Mouse (Mus musculus): Measurements from ENCODE around the gene Wdr35. TPM values are rescaled to one million over a fixed set of nuclear protein-coding genes. Genes with fewer than 3 reads are reported as not detected.
"Not testable (repeated sequence)": the region's sequence is repeated elsewhere in the genome, so short reads cannot be mapped to it uniquely, and the experiment has no call there.

Wdr35 gene
- polyA plus RNA-seq (2015; fragmentation: Nextera tagmentation; extraction: Ambion mirVana) = 25.4 and 25.5 TPM in 2 replicates

- ATAC-seq = peak; percentile 99
- Histone ChIP-seq H3K4me3 (ENCODE audit: low read depth, low read length) (peak within 1 kb of the TSS; percentile 63), H3K4me2 (ENCODE audit: low read length) (peak within 1 kb of the TSS; percentile 55), H3K4me1 (ENCODE audit: control insufficient read depth, insufficient read depth, low read length) (peaks cover 14% of the 10 kb centered on the region), H3K27me3 (ENCODE audit: control insufficient read depth, insufficient read depth, low read depth, low read length) (no peaks in the 10 kb centered on the region), H3K36me3 (ENCODE audit: control insufficient read depth, insufficient read depth, low read length) (peaks cover 5% of the 10 kb centered on the region), H3K9ac (ENCODE audit: low read depth, low read length) (peak within 1 kb of the TSS; percentile 73), H3K9me3 (replicated peaks; ENCODE audit: control insufficient read depth, low read length, poor library complexity, severe bottlenecking) (no peaks in the 10 kb centered on the region), H3K27ac (ENCODE audit: low read length) (peak within 1 kb of the TSS; percentile 86)
- WGBS = under 1% methylated on average over 45 of the region's 45 CpGs
These were observed at the start of gene Wdr35 for GRCm38 (mm10) chr12:8973820-8974465. Wdr35 (plus strand) TSS chr12:8973892.

GRCm38 (mm10) chr12:8927652-8928051 lies 46.0 kb upstream of the Wdr35 start:
- 96% methylated on average over 3 of the region's 3 CpGs for WGBS
- no peaks in the 10 kb centered on the region for H3K27me3 ChIP-seq (ENCODE audit: control insufficient read depth, insufficient read depth, low read depth, low read length)

GRCm38 (mm10) chr12:8928766-8929165 lies 44.9 kb upstream of the Wdr35 start:
- ATAC-seq = no peak
- Histone ChIP-seq H3K4me1 (ENCODE audit: control insufficient read depth, insufficient read depth, low read length) (peaks cover 25% of the 10 kb centered on the region), H3K36me3 (ENCODE audit: control insufficient read depth, insufficient read depth, low read length) (no peaks in the 10 kb centered on the region), H3K9me3 (replicated peaks; ENCODE audit: control insufficient read depth, low read length, poor library complexity, severe bottlenecking) (no peaks in the 10 kb centered on the region), H3K27ac (ENCODE audit: low read length) (no peak overlapping the region), H3K9ac (ENCODE audit: low read depth, low read length) (no peak overlapping the region), H3K27me3 (ENCODE audit: control insufficient read depth, insufficient read depth, low read depth, low read length) (no peaks in the 10 kb centered on the region), H3K4me3 (ENCODE audit: low read depth, low read length) (no peak overlapping the region), H3K4me2 (ENCODE audit: low read length) (no peak overlapping the region)
- WGBS = 89% methylated on average over 4 of the region's 4 CpGs

More at GRCm38 (mm10) chr12:8927652-8928051, 46.0 kb upstream of the Wdr35 start:
- Histone ChIP-seq H3K36me3 (ENCODE audit: control insufficient read depth, insufficient read depth, low read length) (no peaks in the 10 kb centered on the region), H3K4me2 (ENCODE audit: low read length) (no peak overlapping the region), H3K4me1 (ENCODE audit: control insufficient read depth, insufficient read depth, low read length) (peaks cover 36% of the 10 kb centered on the region), H3K4me3 (ENCODE audit: low read depth, low read length) (no peak overlapping the region), H3K9ac (ENCODE audit: low read depth, low read length) (no peak overlapping the region), H3K27ac (ENCODE audit: low read length) (no peak overlapping the region), H3K9me3 (replicated peaks; ENCODE audit: control insufficient read depth, low read length, poor library complexity, severe bottlenecking) (no peaks in the 10 kb centered on the region)
- no peak for ATAC-seq

- Histone ChIP-seq H3K9ac (ENCODE audit: low read depth, low read length) (no peak overlapping the region), H3K4me3 (ENCODE audit: low read depth, low read length) (no peak overlapping the region), H3K27ac (ENCODE audit: low read length) (no peak overlapping the region), H3K4me1 (ENCODE audit: control insufficient read depth, insufficient read depth, low read length) (peaks cover 14% of the 10 kb centered on the region; the same call in 1 of the 2 replicates), H3K27me3 (ENCODE audit: control insufficient read depth, insufficient read depth, low read depth, low read length) (no peaks in the 10 kb centered on the region), H3K4me2 (ENCODE audit: low read length) (no peak overlapping the region), H3K36me3 (ENCODE audit: control insufficient read depth, insufficient read depth, low read length) (peaks cover 14% of the 10 kb centered on the region), H3K9me3 (replicated peaks; ENCODE audit: control insufficient read depth, low read length, poor library complexity, severe bottlenecking) (no peaks in the 10 kb centered on the region)
- 89% methylated on average over 4 of the region's 4 CpGs for WGBS
- no peak for ATAC-seq
These were observed 42.6 kb upstream of the Wdr35 start for GRCm38 (mm10) chr12:8931083-8931482.

GRCm38 (mm10) chr12:8935349-8935748 lies 38.3 kb upstream of the Wdr35 start:
- Histone ChIP-seq H3K27me3 (ENCODE audit: control insufficient read depth, insufficient read depth, low read depth, low read length) (no peaks in the 10 kb centered on the region), H3K4me3 (ENCODE audit: low read depth, low read length) (no peak overlapping the region), H3K9ac (ENCODE audit: low read depth, low read length) (no peak overlapping the region), H3K4me2 (ENCODE audit: low read length) (no peak overlapping the region), H3K36me3 (ENCODE audit: control insufficient read depth, insufficient read depth, low read length) (peaks cover 31% of the 10 kb centered on the region), H3K9me3 (replicated peaks; ENCODE audit: control insufficient read depth, low read length, poor library complexity, severe bottlenecking) (no peaks in the 10 kb centered on the region), H3K27ac (ENCODE audit: low read length) (no peak overlapping the region), H3K4me1 (ENCODE audit: control insufficient read depth, insufficient read depth, low read length) (0 out of 2 replicates have a peak, but pooled peaks cover 6% of the 10 kb centered on the region)
- ATAC-seq = no peak
- 90% methylated on average over 5 of the region's 5 CpGs for WGBS

- peaks cover 31% of the 10 kb centered on the region for H3K36me3 ChIP-seq (ENCODE audit: control insufficient read depth, insufficient read depth, low read length)
- 77% methylated on average over 4 of the region's 4 CpGs for WGBS
These were observed 37.5 kb upstream of the Wdr35 start for GRCm38 (mm10) chr12:8936210-8936609.

GRCm38 (mm10) chr12:8939490-8939889 lies 34.2 kb upstream of the Wdr35 start:
- Histone ChIP-seq H3K36me3 (ENCODE audit: control insufficient read depth, insufficient read depth, low read length) (peaks cover 31% of the 10 kb centered on the region), H3K4me1 (ENCODE audit: control insufficient read depth, insufficient read depth, low read length) (no peaks in the 10 kb centered on the region), H3K27me3 (ENCODE audit: control insufficient read depth, insufficient read depth, low read depth, low read length) (no peaks in the 10 kb centered on the region), H3K9me3 (replicated peaks; ENCODE audit: control insufficient read depth, low read length, poor library complexity, severe bottlenecking) (no peaks in the 10 kb centered on the region), H3K9ac (ENCODE audit: low read depth, low read length) (no peak overlapping the region), H3K4me2 (ENCODE audit: low read length) (no peak overlapping the region), H3K27ac (ENCODE audit: low read length) (no peak overlapping the region), H3K4me3 (ENCODE audit: low read depth, low read length) (no peak overlapping the region)
- 93% methylated on average over 4 of the region's 4 CpGs for WGBS
- no peak for ATAC-seq

More at GRCm38 (mm10) chr12:8936210-8936609, 37.5 kb upstream of the Wdr35 start:
- not testable (repeated sequence) for H3K27ac ChIP-seq (ENCODE audit: low read length); H3K9ac ChIP-seq (ENCODE audit: low read depth, low read length); H3K4me1 ChIP-seq (ENCODE audit: control insufficient read depth, insufficient read depth, low read length); H3K27me3 ChIP-seq (ENCODE audit: control insufficient read depth, insufficient read depth, low read depth, low read length); H3K9me3 ChIP-seq (replicated peaks; ENCODE audit: control insufficient read depth, low read length, poor library complexity, severe bottlenecking); H3K4me3 ChIP-seq (ENCODE audit: low read depth, low read length); H3K4me2 ChIP-seq (ENCODE audit: low read length); ATAC-seq

- H3K27me3 ChIP-seq (ENCODE audit: control insufficient read depth, insufficient read depth, low read depth, low read length) = no peaks in the 10 kb centered on the region
- no peaks in the 10 kb centered on the region for H3K4me1 ChIP-seq (ENCODE audit: control insufficient read depth, insufficient read depth, low read length)
- no peak for ATAC-seq
- no peaks in the 10 kb centered on the region for H3K9me3 ChIP-seq (replicated peaks; ENCODE audit: control insufficient read depth, low read length, poor library complexity, severe bottlenecking)
- no peak overlapping the region for H3K9ac ChIP-seq (ENCODE audit: low read depth, low read length)
- peaks cover 24% of the 10 kb centered on the region for H3K36me3 ChIP-seq (ENCODE audit: control insufficient read depth, insufficient read depth, low read length)
- WGBS = 73% methylated on average over 12 of the region's 12 CpGs
- no peak overlapping the region for H3K27ac ChIP-seq (ENCODE audit: low read length)
- H3K4me2 ChIP-seq (ENCODE audit: low read length) = no peak overlapping the region
- H3K4me3 ChIP-seq (ENCODE audit: low read depth, low read length) = no peak overlapping the region
These were observed 33.4 kb upstream of the Wdr35 start for GRCm38 (mm10) chr12:8940011-8941005.
